Mouse (Mus musculus) testis, adult 2 months (tissue): ENCODE data around the gene Nsd2.

Source experiments
- CTCF ChIP-seq: fragments of 200-500 bp; IDR thresholded peaks from 2 replicates; pipeline ENCODE4 v1.5.1; 2012; ENCODE audit warnings: low read depth, mild to moderate bottlenecking, inconsistent platforms, low read length, moderate library complexity; ENCODE audit not compliant: control insufficient read depth, insufficient read depth, insufficient replicate concordance
- POLR2A ChIP-seq: fragments of 200-500 bp; IDR thresholded peaks from 2 replicates; pipeline ENCODE4 v1.6.1; 2012; ENCODE audit warnings: low read depth, mild to moderate bottlenecking, inconsistent platforms, low read length, moderate library complexity; ENCODE audit not compliant: control insufficient read depth

GRCm38 (mm10) chr5:33826001-33826400 lies 5.5 kb downstream of the Nsd2 start:
- TF ChIP-seq CTCF (no peak), POLR2A (no peak)
